Mouse (Mus musculus) hindbrain, embryonic 10.5 days (tissue): ENCODE measurements around the gene Gm17581. TPM values are rescaled to one million over a fixed set of nuclear protein-coding genes. Genes with fewer than 3 reads are reported as not detected.

Experiments used
- DNase-seq: peaks from one replicate; pipeline ENCODE4 v3.0.0-alpha.2; 2017; ENCODE audit warnings: low spot score
- H3K27ac ChIP-seq: fragments of 300-500 bp; sonication (generic); 2 replicates; pipeline ENCODE4 v1.5.1; 2016; ENCODE audit warnings: mild to moderate bottlenecking, moderate library complexity
- H3K27me3 ChIP-seq: fragments of 300-500 bp; sonication (generic); 2 replicates; pipeline ENCODE4 v1.6.1; 2016; ENCODE audit warnings: mild to moderate bottlenecking; ENCODE audit not compliant: poor library complexity, insufficient read depth, severe bottlenecking
- H3K36me3 ChIP-seq: fragments of 300-500 bp; sonication (generic); 2 replicates; pipeline ENCODE4 v1.6.1; 2016; ENCODE audit warnings: mild to moderate bottlenecking, moderate library complexity
- H3K4me1 ChIP-seq: fragments of 300-500 bp; sonication (generic); replicated peaks from 2 replicates; pipeline ENCODE4 v1.6.1; 2016; ENCODE audit warnings: mild to moderate bottlenecking
- H3K4me3 ChIP-seq: fragments of 300-500 bp; sonication (generic); 2 replicates; pipeline ENCODE4 v1.5.1; 2016; ENCODE audit warnings: mild to moderate bottlenecking, moderate library complexity
- H3K9me3 ChIP-seq: fragments of 300-500 bp; sonication (generic); 2 replicates; pipeline ENCODE4 v1.6.1; 2016; ENCODE audit warnings: mild to moderate bottlenecking, moderate library complexity
- WGBS: fragments of 180-500 bp; shearing (Covaris S2); methylation state at CpG from one replicate; pipeline ENCODE4 v1.1.7; 2016; 5-methylcytosine and 5-hydroxymethylcytosine counted together
- polyA plus RNA-seq: library from polyadenylated mRNA; unstranded; fragments of >200 nt; fragmentation: Nextera tagmentation; extraction: Ambion mirVana; gene quantifications from 2 replicates; pipeline ENCODE4 v1.2.1, GENCODE M21; 2016

The Gm17581 gene
- polyA plus RNA-seq, 1 experiment from 2014 or later: not detected

DNA sequence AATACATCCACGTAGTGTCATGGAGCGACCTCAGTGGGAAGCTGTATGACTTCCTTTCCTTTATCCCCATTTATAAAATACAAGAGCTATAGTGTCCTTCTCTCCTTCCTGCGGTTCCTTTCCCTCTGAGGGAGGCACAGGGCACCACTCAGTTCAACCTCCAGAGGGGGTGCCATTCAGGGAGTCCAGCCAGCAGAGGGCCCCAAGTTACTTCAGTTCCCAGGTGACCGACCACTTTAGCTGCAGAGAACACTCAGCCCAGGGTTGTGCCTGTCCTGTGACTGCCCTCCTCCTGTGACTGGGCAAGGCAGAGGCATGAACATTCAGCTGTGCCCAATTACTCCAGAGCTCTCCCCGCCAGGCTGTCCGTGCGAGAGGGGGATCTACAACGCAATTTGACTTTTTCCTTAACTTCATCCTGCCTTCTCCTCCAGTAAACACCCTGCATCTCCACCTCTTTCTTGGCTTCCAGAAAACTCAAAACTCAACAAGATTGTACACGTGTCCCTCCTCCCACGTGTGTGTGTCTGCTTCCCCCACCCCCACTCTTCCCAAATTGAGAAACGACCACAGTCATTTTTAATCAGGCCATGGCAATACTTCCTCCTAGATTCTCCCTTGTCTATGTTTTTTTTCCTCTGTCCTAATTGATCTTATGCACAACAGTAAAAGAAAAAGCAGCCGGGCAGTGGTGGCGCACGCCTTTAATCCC, 21.3 kb upstream of the Gm17581 start:
- Histone ChIP-seq H3K27ac (no peak overlapping the region), H3K27me3 (peaks cover 15% of the 10 kb centered on the region), H3K4me3 (no peak overlapping the region), H3K9me3 (no peaks in the 10 kb centered on the region), H3K36me3 (no peaks in the 10 kb centered on the region), H3K4me1 (0 out of 2 replicates have a peak, but pooled peaks cover 6% of the 10 kb centered on the region)
- 66% methylated on average over 14 of the region's 14 CpGs for WGBS
- no peak for DNase-seq

DNA sequence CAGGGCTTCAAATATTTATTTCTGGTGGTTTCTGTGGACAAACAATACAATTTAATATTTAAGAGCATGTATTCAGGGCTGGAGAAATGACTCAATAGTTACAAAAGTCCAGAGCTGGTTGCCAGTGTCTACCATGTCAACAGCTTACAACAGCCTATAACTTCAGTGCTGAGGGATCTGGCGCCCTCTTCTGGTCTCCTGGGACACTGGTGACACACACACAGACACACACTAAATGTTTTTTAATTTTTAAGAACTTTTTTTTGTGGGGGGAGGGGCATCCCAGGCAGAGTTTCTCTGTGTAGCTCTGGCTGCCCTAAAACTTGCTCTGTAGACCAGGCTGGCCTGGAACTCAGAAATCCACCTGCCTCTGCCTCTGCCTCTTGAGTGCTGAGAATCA, 20.1 kb upstream of the Gm17581 start:
- H3K27ac ChIP-seq: no peak overlapping the region
- 8% methylated on average over 1 of the region's 1 CpGs for WGBS
- no peaks in the 10 kb centered on the region for H3K36me3 ChIP-seq
- peaks cover 27% of the 10 kb centered on the region for H3K27me3 ChIP-seq
- H3K4me1 ChIP-seq: peaks cover 15% of the 10 kb centered on the region
- no peaks in the 10 kb centered on the region for H3K9me3 ChIP-seq
- DNase-seq: peak; percentile 36
- H3K4me3 ChIP-seq: no peak overlapping the region

DNA sequence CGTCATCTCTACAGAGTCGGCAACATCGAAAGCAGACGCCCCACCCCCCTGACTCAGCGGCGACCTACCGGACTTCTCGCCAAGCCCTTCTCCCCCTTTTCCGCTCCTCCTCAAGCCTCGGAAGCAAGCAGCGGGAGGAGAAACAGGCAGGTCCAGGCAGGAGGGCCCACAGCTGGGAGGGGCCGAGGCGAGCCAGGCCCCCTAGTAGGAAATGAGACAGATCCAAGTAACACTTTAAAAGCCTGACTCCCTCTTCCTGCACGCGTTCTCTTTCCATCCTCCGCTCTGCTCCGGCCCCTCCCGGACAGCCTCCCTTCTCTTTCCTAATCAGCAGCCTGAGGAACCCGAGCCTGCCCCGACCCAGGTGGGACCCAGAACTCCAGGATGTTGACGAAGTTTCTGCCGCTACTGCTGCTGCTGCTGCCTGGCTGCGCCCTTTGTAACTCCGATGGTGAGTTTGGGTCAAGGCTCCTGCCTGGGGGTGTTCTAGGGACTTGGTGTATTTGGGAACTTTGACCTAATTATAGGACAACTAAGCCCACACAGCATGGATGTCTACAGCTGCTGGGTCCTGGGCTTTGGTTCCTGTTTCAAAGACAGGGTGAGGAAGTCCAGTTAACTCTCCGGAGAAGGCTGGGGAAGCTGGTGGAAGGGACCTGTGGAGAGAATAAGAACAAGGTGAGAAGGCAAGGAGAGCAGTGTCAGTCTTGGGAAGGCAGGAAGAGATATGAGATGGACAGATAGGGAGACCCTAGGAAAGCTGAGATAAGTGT, 15.5 kb upstream of the Gm17581 start, which contains the start of gene Procr:
TSS of gene Procr (plus strand) at position 104 of the 773 bp plus-strand sequence.
- Histone ChIP-seq H3K4me1 (peaks cover 15% of the 10 kb centered on the region), H3K36me3 (no peaks in the 10 kb centered on the region), H3K9me3 (no peaks in the 10 kb centered on the region), H3K27me3 (peaks cover 29% of the 10 kb centered on the region), H3K4me3 (peak within 1 kb of the TSS; percentile 53), H3K27ac (peak within 1 kb of the TSS; percentile 53)
- 3% methylated on average over 25 of the region's 25 CpGs for WGBS
- peak; percentile 33 for DNase-seq

DNA sequence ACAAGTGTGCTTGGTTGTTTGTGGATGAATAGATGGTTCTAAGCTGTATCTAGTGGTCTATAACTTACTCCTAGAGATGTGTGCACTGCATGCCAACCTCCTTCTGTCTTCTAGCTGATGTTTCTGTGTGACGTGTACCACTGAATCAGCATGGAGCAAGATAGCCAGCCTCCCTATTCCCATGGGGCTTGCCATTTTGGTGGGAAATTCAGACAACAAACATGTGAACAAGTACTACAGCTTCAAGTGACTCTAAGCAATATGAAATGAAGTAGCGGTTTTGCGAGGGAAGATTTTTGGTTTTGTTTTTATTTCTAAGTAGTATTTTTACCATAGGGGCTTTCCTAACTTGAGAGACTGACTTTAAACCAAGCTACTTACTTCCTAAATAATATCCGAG, 13.7 kb upstream of the Gm17581 start:
- Histone ChIP-seq H3K4me3 (no peak overlapping the region), H3K27ac (no peak overlapping the region), H3K27me3 (peaks cover 29% of the 10 kb centered on the region), H3K4me1 (peaks cover 15% of the 10 kb centered on the region), H3K9me3 (no peaks in the 10 kb centered on the region), H3K36me3 (no peaks in the 10 kb centered on the region)
- 88% methylated on average over 4 of the region's 4 CpGs for WGBS
- DNase-seq: no peak

DNA sequence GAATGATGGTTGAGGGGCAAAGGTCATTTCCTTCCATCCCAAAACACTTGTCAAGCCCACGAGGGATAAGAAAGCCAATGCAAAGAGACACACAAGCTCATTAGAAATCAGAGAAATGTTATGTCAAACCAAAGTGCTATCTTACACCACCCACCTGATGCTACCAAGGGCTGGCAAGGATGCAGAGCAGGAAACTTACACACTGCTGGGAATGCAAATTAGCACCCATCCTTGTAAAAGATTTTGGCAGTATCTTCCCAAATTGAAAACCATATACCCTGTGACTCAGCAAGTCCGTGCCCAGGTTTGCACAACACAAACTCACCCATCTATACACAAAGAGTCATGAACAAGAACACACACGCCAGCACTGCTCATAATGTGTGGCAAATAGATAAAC, 9.8 kb upstream of the Gm17581 start:
- 69% methylated on average over 3 of the region's 3 CpGs for WGBS
- H3K36me3 ChIP-seq: no peaks in the 10 kb centered on the region
- H3K27me3 ChIP-seq: no peaks in the 10 kb centered on the region; the same call in 1 of the 2 replicates
- no peak overlapping the region for H3K27ac ChIP-seq
- DNase-seq: no peak
- H3K4me1 ChIP-seq: no peaks in the 10 kb centered on the region
- no peak overlapping the region for H3K4me3 ChIP-seq
- H3K9me3 ChIP-seq: no peaks in the 10 kb centered on the region

DNA sequence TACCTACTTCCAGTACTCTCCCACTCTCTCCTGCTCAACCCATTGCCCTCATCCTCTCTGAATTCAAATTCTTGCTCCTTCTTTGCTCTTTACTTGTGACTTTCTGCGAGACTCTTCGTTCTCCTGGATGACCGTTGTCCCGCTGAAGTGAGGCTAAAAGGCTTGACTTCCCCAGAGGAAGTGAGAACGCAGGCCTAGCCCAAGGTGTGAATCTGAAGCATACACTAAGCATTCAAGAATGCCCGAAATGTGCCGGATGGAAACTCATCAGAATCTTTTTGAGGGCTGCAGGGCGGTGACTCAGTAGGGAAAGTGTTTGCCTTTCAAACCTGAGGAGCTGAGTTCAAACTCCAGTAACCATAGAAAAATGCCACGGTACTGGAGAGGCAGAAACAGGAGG, 7.7 kb upstream of the Gm17581 start:
- Histone ChIP-seq H3K4me1 (no peaks in the 10 kb centered on the region), H3K27me3 (no peaks in the 10 kb centered on the region), H3K4me3 (no peak overlapping the region), H3K27ac (no peak overlapping the region), H3K36me3 (no peaks in the 10 kb centered on the region), H3K9me3 (no peaks in the 10 kb centered on the region)
- DNase-seq: no peak
- WGBS: 89% methylated on average over 9 of the region's 9 CpGs

DNA sequence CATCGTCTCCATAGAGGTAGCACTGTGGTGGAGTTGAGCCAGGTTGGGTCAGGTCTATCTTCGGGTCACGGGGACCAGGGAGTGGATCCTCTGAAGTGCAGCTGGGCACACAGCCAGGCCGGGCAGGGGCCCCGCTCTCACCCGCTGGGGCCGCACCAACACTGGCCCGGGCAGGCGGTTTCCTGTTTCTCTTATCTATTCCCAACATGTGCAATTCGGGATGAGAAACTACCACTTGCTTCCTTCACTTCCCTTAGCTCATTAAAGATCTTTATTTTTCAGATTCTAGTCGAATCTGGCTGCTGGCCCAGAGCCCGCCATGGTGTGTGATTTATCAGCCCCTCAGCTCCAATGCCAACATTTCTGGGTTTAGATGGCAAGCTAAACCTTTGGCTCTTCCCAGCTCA, 7.3 kb upstream of the Gm17581 start:
- H3K36me3 ChIP-seq: no peaks in the 10 kb centered on the region
- no peaks in the 10 kb centered on the region for H3K4me1 ChIP-seq
- no peaks in the 10 kb centered on the region for H3K9me3 ChIP-seq
- no peak overlapping the region for H3K4me3 ChIP-seq
- H3K27ac ChIP-seq: no peak overlapping the region
- no peaks in the 10 kb centered on the region for H3K27me3 ChIP-seq
- DNase-seq: no peak
- WGBS: 82% methylated on average over 12 of the region's 12 CpGs

DNA sequence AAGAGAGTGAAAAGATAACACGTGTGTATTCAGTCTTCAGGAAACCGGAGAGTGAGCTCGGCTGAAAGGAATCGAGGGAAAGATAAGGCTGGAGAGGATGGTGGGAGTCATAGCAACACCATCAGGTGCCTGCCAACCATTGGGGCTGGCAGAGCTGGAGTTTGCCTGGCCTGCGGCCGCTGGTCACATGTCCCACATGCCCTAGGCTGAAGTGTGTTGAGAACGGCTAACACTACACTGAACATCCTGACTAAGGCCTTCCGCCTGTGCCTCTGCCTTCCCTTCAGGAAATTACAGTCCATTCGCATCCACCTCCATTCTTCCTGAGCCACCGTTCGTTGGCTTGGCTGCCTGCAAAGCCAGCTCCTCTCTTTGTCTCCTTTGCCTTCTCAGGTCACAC, 6.5 kb upstream of the Gm17581 start:
- WGBS: 85% methylated on average over 11 of the region's 11 CpGs

DNA sequence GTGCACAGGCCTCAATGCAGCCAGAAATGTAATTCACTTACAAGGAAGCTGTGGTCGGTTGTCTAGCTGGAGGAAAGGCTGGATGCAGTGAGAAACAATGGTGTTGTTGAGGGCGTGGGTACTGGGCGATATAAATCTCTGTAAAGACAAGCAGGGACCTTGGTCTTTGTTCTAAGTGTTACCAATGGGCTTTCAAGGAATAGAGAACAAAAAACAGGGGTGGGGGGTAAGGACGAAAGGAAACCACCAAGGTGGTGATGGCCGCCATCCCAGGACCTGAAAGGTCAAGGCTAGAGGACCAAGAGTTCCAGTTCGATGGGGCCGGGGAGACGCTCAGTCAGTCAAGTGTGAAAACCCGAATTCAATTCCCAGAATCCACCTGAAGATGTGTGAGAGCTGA, 2.1 kb upstream of the Gm17581 start:
- H3K27ac ChIP-seq: no peak overlapping the region
- 73% methylated on average over 9 of the region's 9 CpGs for WGBS
- H3K36me3 ChIP-seq: no peaks in the 10 kb centered on the region

More for the DNA sequence above, 6.5 kb upstream of the Gm17581 start:
- Histone ChIP-seq H3K9me3 (no peaks in the 10 kb centered on the region), H3K27ac (no peak overlapping the region), H3K27me3 (no peaks in the 10 kb centered on the region), H3K4me1 (no peaks in the 10 kb centered on the region), H3K36me3 (no peaks in the 10 kb centered on the region), H3K4me3 (no peak overlapping the region)
- DNase-seq: no peak

DNA sequence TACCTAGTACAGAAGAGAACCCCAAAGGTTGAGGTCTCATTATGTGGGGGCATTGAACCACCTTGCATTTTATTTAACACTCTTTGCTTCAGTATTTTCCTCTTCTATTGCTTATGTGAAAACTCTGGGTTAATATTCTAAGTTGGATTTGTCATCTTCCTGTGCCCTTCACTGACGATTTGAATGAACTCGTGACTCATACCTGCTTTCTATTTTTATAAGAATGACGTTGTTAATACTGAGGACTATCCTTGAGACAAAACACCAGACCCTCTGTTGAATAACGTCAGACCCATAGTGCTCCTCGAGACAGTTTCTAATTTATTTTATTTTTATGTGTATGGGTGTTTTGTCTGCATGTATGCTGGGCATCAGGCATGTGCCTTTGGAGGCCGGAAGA, 1.3 kb upstream of the Gm17581 start:
- Histone ChIP-seq H3K9me3 (no peaks in the 10 kb centered on the region), H3K4me1 (no peaks in the 10 kb centered on the region), H3K27ac (no peak overlapping the region), H3K27me3 (no peaks in the 10 kb centered on the region), H3K36me3 (no peaks in the 10 kb centered on the region), H3K4me3 (no peak overlapping the region)
- 85% methylated on average over 6 of the region's 6 CpGs for WGBS
- no peak for DNase-seq

More for the DNA sequence above, 2.1 kb upstream of the Gm17581 start:
- no peak for DNase-seq
- Histone ChIP-seq H3K9me3 (no peaks in the 10 kb centered on the region), H3K4me3 (no peak overlapping the region), H3K27me3 (no peaks in the 10 kb centered on the region), H3K4me1 (no peaks in the 10 kb centered on the region)

DNA sequence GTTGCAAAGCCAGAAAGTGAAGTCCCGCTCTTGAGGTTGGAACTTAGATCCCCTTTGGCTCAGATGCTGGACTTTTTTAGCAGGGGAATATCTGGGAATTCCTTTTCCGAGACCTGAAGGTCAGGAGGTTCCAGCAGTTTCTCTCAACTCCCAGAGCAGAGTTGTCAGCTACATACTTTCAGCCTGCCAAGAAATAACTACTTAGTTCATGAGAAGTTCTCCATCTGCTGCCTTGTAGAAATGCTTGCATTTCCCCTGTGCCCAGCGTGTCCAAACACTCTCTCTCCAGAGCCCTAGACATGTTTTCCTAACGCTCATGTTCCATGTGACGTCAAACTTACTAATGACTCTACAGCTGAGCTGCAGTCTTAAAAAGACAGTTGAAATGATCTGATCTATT, 586 bp downstream of the Gm17581 start:
- H3K27ac ChIP-seq: no peak overlapping the region
- no peaks in the 10 kb centered on the region for H3K27me3 ChIP-seq
- H3K4me1 ChIP-seq: no peaks in the 10 kb centered on the region
- no peak overlapping the region for H3K4me3 ChIP-seq
- DNase-seq: no peak
- H3K36me3 ChIP-seq: no peaks in the 10 kb centered on the region
- H3K9me3 ChIP-seq: no peaks in the 10 kb centered on the region
- 83% methylated on average over 5 of the region's 5 CpGs for WGBS

DNA sequence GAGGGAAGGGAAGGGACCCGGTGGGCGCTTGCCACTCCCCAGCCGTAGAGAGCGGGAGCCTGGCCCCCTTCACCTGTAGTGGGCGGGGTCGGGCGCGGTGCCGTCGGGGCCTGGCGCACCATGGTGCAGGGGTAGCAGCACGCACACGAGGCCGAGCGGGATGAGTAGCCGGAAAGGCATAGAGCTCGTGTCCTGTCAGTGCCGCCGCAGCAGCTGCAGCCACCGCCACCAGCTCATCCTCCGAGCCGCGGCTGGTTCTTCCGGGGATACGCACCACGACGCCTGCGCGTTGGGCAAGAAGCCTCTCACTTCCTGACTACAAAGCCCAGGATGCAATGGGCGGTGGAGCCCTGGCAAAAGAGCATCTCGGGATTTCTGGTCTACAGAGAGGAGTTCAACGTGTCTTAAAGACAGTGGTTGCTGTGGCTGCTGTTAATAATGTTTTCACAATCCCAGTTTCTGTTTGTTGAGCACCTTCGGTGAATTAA, 6.5 kb downstream of the Gm17581 start, which contains the start of gene Edem2:
TSS of gene Edem2 (minus strand) at position 318 of the 488 bp plus-strand sequence.
- under 1% methylated on average over 33 of the region's 33 CpGs for WGBS
- H3K4me1 ChIP-seq: peaks cover 13% of the 10 kb centered on the region
- no peaks in the 10 kb centered on the region for H3K9me3 ChIP-seq
- peak within 1 kb of the TSS; percentile 96 for H3K4me3 ChIP-seq
- H3K27ac ChIP-seq: peak within 1 kb of the TSS; percentile 85
- H3K27me3 ChIP-seq: no peaks in the 10 kb centered on the region
- DNase-seq: peak; percentile 89
- peaks cover 14% of the 10 kb centered on the region; the same call in 1 of the 2 replicates for H3K36me3 ChIP-seq

DNA sequence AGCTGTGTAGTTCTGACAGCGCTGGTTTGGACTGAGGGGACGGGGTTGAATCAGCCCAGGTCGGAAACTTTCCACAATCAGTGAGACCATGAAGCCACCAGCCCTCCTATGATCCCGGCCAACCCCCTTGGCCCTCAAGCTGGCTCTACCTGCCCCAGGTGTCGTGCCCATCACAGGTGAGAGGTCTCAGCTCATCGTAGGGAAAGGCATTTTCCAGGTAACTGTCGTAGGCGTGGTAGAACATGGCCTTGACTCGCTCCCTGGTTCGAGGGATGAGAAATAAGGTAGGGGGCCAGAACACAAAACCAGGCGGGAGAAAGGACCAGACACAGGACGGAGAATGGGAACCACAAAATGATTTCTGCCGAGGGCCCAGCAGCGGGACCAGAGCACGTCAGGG, 6.9 kb downstream of the Gm17581 start:
- H3K27ac ChIP-seq: peak overlapping the region; percentile 85
- no peak for DNase-seq
- 6% methylated on average over 15 of the region's 15 CpGs for WGBS
- peak overlapping the region; percentile 96 for H3K4me3 ChIP-seq
- H3K36me3 ChIP-seq: peaks cover 15% of the 10 kb centered on the region; the same call in 1 of the 2 replicates
- peaks cover 13% of the 10 kb centered on the region for H3K4me1 ChIP-seq
- H3K27me3 ChIP-seq: no peaks in the 10 kb centered on the region
- no peaks in the 10 kb centered on the region for H3K9me3 ChIP-seq
